Mouse (Mus musculus): ENCODE results near the gene Mcl1.
"Not testable (repeated sequence)": the region's sequence is repeated elsewhere in the genome, so short reads cannot be mapped to it uniquely, and the experiment has no call there.

Mcl1 gene

DNA sequence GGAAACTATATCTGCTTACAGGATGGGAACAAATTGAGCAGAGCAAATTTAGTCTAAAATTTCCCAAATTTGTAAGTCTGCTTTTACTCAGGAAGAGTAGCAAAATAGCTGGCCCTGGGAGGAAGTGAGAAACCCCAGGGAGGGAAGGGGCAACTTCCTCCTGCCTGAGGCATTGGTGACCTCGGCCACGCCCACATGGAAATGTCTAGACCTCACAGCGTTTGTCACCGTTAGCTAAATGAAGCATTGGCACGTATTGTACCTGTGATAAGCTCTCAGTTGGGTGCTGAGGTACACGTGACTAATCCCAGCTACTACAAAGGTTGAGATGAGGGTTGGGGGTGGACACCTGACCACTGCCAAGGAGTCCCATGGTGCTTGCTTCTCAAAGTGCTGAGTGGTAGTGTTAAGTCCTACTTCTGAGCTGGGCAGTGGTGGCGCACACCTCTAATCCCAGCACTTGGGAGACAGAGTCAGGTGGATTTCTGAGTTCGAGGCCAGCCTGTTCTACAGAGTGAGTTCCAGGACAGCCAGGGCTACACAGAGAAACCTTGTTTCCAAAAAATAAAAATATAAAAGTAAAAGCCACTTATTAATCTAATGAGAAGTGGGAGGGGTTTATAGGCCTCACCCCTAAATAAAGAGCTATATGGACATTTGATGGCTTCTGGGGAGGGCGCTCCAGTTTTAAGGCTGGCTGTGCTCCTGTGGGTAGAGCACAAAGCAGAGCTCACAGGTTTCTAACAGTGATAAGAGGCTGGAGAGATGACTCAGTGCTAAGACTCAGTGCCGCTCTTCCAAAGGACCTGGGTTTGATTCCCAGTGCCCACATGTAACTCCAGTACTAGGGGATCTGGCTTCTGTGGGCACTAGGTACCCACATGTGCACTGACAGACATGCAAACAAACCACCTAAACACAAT is 13.0 kb upstream of the Mcl1 start:
- in situ Hi-C loops (cut with MboI; ENCODE audit: low pct_unique_long_range_greater_than_20kb in 1 of 2, low sequenced_read_pairs in 2 of 2, unreplicated experiment in 1 of 2), result no loop called here

DNA sequence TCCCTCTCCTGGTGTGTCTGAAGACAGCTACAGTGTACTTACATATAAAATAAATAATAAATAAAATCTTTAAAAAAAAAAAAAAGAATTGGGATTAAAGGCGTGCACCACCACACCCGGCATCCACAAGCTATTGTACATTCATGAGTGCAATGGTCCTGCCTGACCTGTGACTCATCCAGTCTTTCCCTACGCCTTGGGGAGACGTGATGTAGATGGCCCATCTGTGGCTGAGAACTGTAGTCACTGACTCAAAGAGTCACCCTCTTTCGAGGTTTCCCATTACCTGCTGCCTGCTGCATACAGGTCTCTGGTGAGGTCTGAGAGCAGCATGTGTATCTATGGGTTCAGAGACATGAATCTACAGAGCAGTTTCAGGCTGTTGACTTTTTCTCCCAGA is 10.6 kb upstream of the Mcl1 start:
- in situ Hi-C loops (cut with MboI; ENCODE audit: low pct_unique_long_range_greater_than_20kb in 1 of 2, low sequenced_read_pairs in 2 of 2, unreplicated experiment in 1 of 2), result no loop called here

DNA sequence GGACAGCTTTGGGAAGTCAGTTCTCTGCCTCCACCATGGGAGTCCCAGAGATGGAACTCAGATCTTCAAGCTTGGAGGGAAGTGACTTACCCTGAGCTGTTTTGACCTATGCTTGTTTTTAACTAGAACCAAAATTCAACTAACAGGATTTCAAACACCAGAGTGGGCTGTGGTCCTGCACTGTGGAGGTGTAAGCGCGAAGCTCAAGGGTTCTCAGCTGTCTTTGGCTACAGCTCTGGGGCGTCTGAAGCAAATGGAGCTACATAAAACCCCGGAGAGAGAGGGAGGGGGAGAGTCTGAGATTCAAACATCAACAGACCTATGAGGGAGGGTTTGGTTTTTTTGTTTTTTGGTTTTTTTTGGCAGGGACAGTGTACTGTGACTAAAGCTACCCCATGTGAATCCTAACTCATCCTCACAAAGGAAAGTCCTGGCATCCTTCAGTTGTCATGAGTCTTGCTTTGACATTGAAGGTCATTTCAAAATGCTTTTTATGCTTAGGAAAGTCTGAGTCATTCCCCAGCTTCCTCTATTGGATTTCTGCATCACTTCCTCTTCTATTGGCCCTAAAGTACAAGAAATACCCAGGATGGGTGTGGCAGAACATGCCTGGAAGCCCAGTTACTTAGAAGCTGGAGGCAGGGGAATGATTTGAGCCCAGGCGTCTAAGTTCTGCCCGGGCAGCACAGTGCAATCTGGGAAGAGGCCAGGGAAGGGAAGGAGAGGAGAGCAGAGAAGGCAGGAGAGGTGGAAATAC is 8.1 kb upstream of the Mcl1 start:
- in situ Hi-C loops (cut with MboI; ENCODE audit: low pct_unique_long_range_greater_than_20kb in 1 of 2, low sequenced_read_pairs in 2 of 2, unreplicated experiment in 1 of 2), result no loop called here

DNA sequence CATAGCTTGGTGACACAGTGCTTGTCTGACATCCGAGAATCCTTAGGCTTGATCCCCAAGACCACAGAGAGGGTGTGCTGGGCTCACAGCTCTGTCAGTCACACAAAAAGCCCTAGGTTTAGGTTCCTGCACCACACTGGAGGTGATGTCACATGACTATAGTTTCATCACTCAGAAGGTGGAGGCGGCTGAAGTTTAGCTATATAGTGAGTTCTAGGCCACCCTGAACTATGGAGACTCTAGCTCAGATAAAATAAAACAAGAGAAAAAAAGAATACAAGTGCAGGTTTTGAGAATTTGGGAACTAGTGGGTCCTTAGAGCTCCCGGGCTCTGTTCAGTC is 7.6 kb upstream of the Mcl1 start:
- in situ Hi-C loops (cut with MboI; ENCODE audit: low pct_unique_long_range_greater_than_20kb in 1 of 2, low sequenced_read_pairs in 2 of 2, unreplicated experiment in 1 of 2), result no loop called here

GRCm38 (mm10) chr3:95651391-95652203 is 7.0 kb upstream of the Mcl1 start:
- in situ Hi-C loops (cut with MboI; ENCODE audit: low pct_unique_long_range_greater_than_20kb in 1 of 2, low sequenced_read_pairs in 2 of 2, unreplicated experiment in 1 of 2), result no loop called here

DNA sequence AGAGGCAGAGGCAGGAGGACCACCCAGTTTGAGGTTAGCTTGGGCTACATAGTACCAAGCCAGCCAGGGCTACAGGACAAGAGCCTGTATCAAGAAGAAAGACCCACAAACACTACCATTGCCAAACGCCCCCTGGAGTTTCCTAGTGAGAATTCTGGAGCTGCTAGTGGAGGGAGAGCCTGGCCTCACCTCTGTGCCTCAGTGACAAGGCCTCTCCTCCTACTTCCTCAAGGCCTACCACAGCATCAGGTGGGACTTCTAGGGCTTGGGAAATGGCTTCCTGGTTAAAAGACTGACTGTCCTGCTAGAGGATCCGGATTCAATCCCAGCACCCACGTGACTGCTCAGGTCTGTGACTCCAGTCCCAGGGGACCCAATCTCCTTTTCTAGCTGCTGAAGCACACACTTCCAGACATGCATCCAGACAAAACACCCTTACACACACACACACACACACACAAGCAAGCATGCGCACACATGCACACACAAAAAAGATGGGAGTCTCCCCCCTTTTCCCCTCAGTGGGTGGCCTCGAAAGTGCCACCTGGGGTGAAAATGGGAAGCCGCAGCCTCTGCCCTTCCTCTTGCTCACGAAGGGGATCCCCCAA is 6.3 kb upstream of the Mcl1 start:
- in situ Hi-C loops (cut with MboI; ENCODE audit: low pct_unique_long_range_greater_than_20kb in 1 of 2, low sequenced_read_pairs in 2 of 2, unreplicated experiment in 1 of 2), result no loop called here

DNA sequence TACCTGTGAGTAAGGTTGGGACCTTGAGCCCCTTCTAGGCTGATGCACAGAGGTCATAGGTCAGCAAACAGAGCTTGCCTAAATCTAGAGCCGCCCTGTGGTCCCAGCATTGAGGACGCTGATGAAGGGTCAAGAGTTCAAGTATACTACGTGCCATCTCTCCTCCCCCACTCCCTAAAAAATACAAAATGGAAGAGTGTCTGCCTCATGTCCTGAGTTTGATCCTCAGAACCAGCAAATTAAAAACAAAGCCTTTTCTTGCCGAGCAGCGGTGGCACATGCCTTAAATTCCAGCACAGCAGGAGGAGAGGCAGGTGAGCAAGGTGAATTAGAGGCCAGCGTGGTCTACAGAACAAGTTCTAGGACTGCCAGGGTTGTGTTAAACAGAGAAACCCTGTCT is 5.7 kb upstream of the Mcl1 start:
- in situ Hi-C loops (cut with MboI; ENCODE audit: low pct_unique_long_range_greater_than_20kb in 1 of 2, low sequenced_read_pairs in 2 of 2, unreplicated experiment in 1 of 2), result no loop called here

DNA sequence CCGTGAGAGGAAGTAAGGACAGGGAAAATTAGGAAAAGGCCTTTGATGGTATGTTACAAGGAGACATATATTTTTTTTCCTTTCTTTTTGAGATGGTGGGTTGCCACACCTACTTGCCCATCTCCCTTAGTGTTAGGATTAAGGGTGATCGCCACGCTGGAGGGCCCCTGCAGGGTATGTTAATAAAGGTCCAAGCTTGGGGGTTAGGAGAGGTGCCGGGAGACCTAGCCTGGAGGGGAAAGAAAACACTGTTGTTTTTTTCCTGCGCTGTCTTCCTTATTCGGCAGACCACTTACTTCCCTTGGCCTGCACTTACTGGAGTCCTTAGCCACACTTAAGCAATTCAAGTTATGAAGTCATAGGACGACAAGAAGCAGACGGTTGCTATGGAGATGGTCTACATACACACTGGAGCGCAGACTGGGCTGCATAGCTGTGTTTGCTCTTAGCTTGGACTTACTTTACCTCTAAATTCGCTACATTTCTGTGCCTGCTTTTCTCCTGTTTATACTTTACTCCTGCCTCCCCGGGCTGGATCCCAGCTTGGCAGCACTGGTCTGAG is 5.0 kb upstream of the Mcl1 start:
- in situ Hi-C loops (cut with MboI; ENCODE audit: low pct_unique_long_range_greater_than_20kb in 1 of 2, low sequenced_read_pairs in 2 of 2, unreplicated experiment in 1 of 2), result no loop called here

GRCm38 (mm10) chr3:95654371-95654770 is 4.2 kb upstream of the Mcl1 start:
- in situ Hi-C loops (cut with MboI; ENCODE audit: low pct_unique_long_range_greater_than_20kb in 1 of 2, low sequenced_read_pairs in 2 of 2, unreplicated experiment in 1 of 2), result not testable (repeated sequence)

- in situ Hi-C loops (cut with MboI; ENCODE audit: low pct_unique_long_range_greater_than_20kb in 1 of 2, low sequenced_read_pairs in 2 of 2, unreplicated experiment in 1 of 2), result no loop called here
Observed at GRCm38 (mm10) chr3:95655437-95655836, 3.2 kb upstream of the Mcl1 start.

DNA sequence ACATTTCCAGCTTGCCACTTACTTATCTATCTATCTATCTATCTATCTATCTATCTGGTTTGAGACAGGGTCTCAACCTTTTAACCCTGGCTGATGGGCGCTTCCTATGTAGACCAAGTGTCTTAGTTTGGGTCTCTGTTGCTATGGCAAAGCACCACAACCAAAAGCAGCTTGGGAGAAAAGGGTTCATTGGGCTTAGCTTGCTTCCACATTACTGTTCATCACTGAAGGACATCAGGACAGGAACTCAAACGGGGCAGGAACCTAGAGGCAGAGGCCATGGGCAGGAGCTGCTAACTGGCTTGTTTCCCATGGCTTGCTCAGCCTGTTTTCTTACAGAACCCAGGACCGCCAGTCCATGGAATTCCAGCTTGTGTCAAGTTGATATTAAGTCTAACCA is 1.5 kb upstream of the Mcl1 start:
- in situ Hi-C loops (cut with MboI; ENCODE audit: low pct_unique_long_range_greater_than_20kb in 1 of 2, low sequenced_read_pairs in 2 of 2, unreplicated experiment in 1 of 2), result no loop called here

GRCm38 (mm10) chr3:95657711-95658110 is 877 bp upstream of the Mcl1 start:
- in situ Hi-C loops (cut with MboI; ENCODE audit: low pct_unique_long_range_greater_than_20kb in 1 of 2, low sequenced_read_pairs in 2 of 2, unreplicated experiment in 1 of 2), result no loop called here

GRCm38 (mm10) chr3:95658868-95659712 is 502 bp downstream of the Mcl1 start:
- in situ Hi-C loops (cut with MboI; ENCODE audit: low pct_unique_long_range_greater_than_20kb in 1 of 2, low sequenced_read_pairs in 2 of 2, unreplicated experiment in 1 of 2), result no loop called here

DNA sequence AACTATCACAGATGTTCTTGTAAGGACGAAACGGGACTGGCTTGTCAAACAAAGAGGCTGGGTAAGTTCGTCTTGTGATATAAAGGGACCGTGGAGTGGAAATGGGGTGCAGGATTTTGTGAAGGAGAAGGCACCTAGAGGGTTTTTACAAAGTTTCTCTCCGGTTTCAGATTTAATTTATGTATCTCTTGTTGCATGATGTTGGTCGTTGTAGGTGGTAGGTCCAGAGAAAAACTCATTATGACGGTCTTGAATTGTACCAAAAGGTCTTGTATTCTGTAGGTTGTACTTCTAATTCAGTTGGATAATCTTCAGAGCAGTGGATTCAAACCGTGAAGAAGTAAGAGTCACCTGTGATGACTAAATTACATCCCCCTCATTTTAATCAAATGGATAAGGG is 1.4 kb downstream of the Mcl1 start:
- in situ Hi-C loops (cut with MboI; ENCODE audit: low pct_unique_long_range_greater_than_20kb in 1 of 2, low sequenced_read_pairs in 2 of 2, unreplicated experiment in 1 of 2), result no loop called here

- in situ Hi-C loops (cut with MboI; ENCODE audit: low pct_unique_long_range_greater_than_20kb in 1 of 2, low sequenced_read_pairs in 2 of 2, unreplicated experiment in 1 of 2), result no loop called here
Observed at GRCm38 (mm10) chr3:95660788-95661478, 2.3 kb downstream of the Mcl1 start.

DNA sequence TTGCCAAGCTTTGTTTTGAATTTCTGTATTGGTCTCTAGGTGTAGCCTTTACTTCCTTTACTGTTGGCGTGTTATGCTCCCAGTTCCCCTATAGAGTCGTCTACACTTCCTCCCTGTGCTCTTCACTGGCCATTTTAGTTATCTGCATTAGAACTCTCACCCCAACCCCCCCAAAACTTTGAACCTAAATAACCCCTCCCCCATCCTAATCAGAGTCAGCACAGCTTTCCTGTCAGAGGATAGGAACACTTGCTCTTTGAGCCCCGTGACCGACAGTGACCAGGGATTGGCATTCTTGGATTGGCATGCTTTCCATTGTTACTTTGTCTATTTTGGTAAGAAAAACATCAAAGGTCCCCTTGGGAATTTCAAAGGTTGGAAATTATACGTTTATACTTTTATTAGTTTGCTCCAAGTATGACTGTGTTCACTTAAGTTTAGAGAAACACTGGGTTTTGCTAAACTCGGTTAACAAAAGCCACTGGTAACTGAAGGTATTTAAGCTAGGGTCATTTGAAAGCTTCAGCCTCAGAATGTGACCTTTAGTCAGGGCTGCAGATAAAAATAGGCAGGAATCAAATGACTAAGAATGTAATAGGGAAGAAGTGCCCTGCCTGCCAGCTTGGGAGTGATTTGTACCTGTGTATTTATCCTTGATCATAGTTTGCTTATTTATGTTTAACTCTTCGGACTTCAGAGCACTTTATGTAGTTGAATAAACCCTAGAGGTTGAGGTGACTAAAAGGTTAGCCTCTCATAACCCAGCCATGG is 3.5 kb downstream of the Mcl1 start:
- in situ Hi-C loops (cut with MboI; ENCODE audit: low pct_unique_long_range_greater_than_20kb in 1 of 2, low sequenced_read_pairs in 2 of 2, unreplicated experiment in 1 of 2), result no loop called here

Data from mouse embryonic stem cell (cell line).